Mouse (Mus musculus) liver, embryonic 11.5 days (tissue): ENCODE results near the gene Vmn1r75. TPM values are rescaled to one million over a fixed set of nuclear protein-coding genes. Genes with fewer than 3 reads are reported as not detected.

ENCODE experiments used
- ATAC-seq: fragments of 200-750 bp; cut with Nextera tagmentation; replicated peaks from 2 replicates; pipeline ENCODE4 v1.8.0; 2017; ENCODE audit warnings: moderate number of reproducible peaks, mild to moderate bottlenecking, moderate TSS enrichment, moderate library complexity; ENCODE audit not compliant: low FRiP score
- DNase-seq: peaks from one replicate; pipeline ENCODE4 v3.0.0-alpha.2; 2017; ENCODE audit warnings: low spot score
- H3K27ac ChIP-seq: fragments of 300-500 bp; sonication (generic); 2 replicates; pipeline ENCODE4 v1.5.1; 2014; ENCODE audit warnings: mild to moderate bottlenecking, low read depth, low read length, control low read depth
- H3K27me3 ChIP-seq: fragments of 300-500 bp; sonication (generic); replicated peaks from 2 replicates; pipeline ENCODE4 v1.6.1; 2014; ENCODE audit warnings: low read length, mixed read lengths; ENCODE audit not compliant: control insufficient read depth, insufficient read depth
- H3K36me3 ChIP-seq: fragments of 300-500 bp; sonication (generic); 2 replicates; pipeline ENCODE4 v1.6.1; 2014; ENCODE audit warnings: mild to moderate bottlenecking, low read length, moderate library complexity, mixed read lengths; ENCODE audit not compliant: control insufficient read depth, insufficient read depth
- H3K4me1 ChIP-seq: fragments of 300-500 bp; sonication (generic); replicated peaks from 2 replicates; pipeline ENCODE4 v1.6.1; 2014; ENCODE audit warnings: low read length, mixed read lengths; ENCODE audit not compliant: control insufficient read depth, insufficient read depth
- H3K4me2 ChIP-seq: fragments of 300-500 bp; sonication (generic); 2 replicates; pipeline ENCODE4 v1.6.1; 2014; ENCODE audit warnings: mild to moderate bottlenecking, control low read depth, moderate library complexity
- H3K4me3 ChIP-seq: fragments of 300-500 bp; sonication (generic); 2 replicates; pipeline ENCODE4 v1.5.1; 2014; ENCODE audit warnings: low read depth, low read length, control low read depth
- H3K9ac ChIP-seq: fragments of 300-500 bp; sonication (generic); 2 replicates; pipeline ENCODE4 v1.6.1; 2014; ENCODE audit warnings: low read depth, low read length, control low read depth
- H3K9me3 ChIP-seq: fragments of 300-500 bp; sonication (generic); 2 replicates; pipeline ENCODE4 v1.6.1; 2016; ENCODE audit warnings: low read length, inconsistent platforms, mixed read lengths; ENCODE audit not compliant: control insufficient read depth
- WGBS: fragments of 180-500 bp; shearing (Covaris S2); extraction: QIAGEN DNeasy Blood & Tissue Kit; methylation state at CpG from one replicate; pipeline ENCODE4 v1.1.7; 2014; 5-methylcytosine and 5-hydroxymethylcytosine counted together
- polyA plus RNA-seq: library from polyadenylated mRNA; unstranded; fragments of >200 nt; fragmentation: Nextera tagmentation; extraction: Ambion mirVana; gene quantifications from 2 replicates; pipeline ENCODE4 v1.2.1, GENCODE M21; 2014

The Vmn1r75 gene
- polyA plus RNA-seq = not detected in 2 replicates

- ATAC-seq = no peak
- DNase-seq = no peak
- no peak within 1 kb of the TSS for H3K9ac ChIP-seq
These were observed at the start of gene Vmn1r75 for GRCm38 (mm10) chr7:11874330-11874729. Vmn1r75 (plus strand) TSS chr7:11874630.

GRCm38 (mm10) chr7:11833680-11834079 is 40.8 kb upstream of the Vmn1r75 start, which contains the start of gene Vmn1r74:
Vmn1r74 (plus strand) TSS chr7:11833980.
- Histone ChIP-seq H3K27ac (no peak within 1 kb of the TSS), H3K4me1 (no peaks in the 10 kb centered on the region), H3K9me3 (no peaks in the 10 kb centered on the region), H3K4me3 (no peak within 1 kb of the TSS), H3K4me2 (no peak within 1 kb of the TSS), H3K27me3 (no peaks in the 10 kb centered on the region), H3K36me3 (no peaks in the 10 kb centered on the region), H3K9ac (no peak within 1 kb of the TSS)
- 71% methylated on average over 2 of the region's 2 CpGs for WGBS
- no peak for ATAC-seq
- DNase-seq = no peak

More at GRCm38 (mm10) chr7:11874330-11874729, at the start of gene Vmn1r75:
- Histone ChIP-seq H3K4me1 (no peaks in the 10 kb centered on the region), H3K36me3 (no peaks in the 10 kb centered on the region), H3K27me3 (no peaks in the 10 kb centered on the region), H3K4me2 (no peak within 1 kb of the TSS), H3K27ac (no peak within 1 kb of the TSS), H3K4me3 (no peak within 1 kb of the TSS), H3K9me3 (no peaks in the 10 kb centered on the region)

Other genes starting within 250 kb of the Vmn1r75 start
- gene Vmn1r72, start 194.5 kb upstream of the Vmn1r75 start, polyA plus RNA-seq = not detected in 2 replicates
- not detected in 2 replicates for gene Vmn1r73, start 144.4 kb upstream of the Vmn1r75 start, polyA plus RNA-seq
- gene Vmn1r74, start 40.6 kb upstream of the Vmn1r75 start, polyA plus RNA-seq = not detected in 2 replicates
- not detected in 2 replicates for gene Vmn1r76, start 63.6 kb downstream of the Vmn1r75 start, polyA plus RNA-seq
- not detected in 2 replicates for gene Vmn1r77, start 162.1 kb downstream of the Vmn1r75 start, polyA plus RNA-seq